Mouse (Mus musculus) heart, adult 9 months (tissue): Measurements from ENCODE around the gene Nagk.
"Not testable (repeated sequence)": the region's sequence is repeated elsewhere in the genome, so short reads cannot be mapped to it uniquely, and the experiment has no call there.

Experiments
- DNase-seq, 2 experiments: peaks; one replicate each; pipeline ENCODE4 v3.0.0; 2022; ENCODE audit warnings: low spot score in 2 of 2

The Nagk gene

GRCm38 (mm10) chr6:83815801-83816200, 21.0 kb downstream of the Nagk start:
- no peak for DNase-seq

DNA sequence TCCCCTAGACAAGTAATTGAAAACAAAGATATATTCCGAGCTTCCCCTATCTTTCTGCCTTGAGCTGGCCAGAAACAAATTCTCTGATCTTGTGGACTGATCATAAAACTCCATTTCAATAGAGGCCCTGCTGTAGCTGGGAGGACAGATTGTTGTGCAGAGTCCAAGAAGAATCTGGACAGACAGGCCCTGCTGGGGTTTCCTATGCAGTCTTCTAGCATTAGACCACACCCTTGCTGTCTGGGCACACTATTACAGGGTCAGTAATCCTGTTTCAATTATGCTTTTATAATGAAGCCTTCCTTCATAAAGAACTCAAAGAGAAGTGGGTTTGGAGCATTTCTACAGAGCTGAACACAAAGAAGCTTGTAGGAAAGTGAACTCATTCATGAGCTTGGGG, 24.2 kb downstream of the Nagk start:
- no peak for DNase-seq

- DNase-seq: no peak
Observed at GRCm38 (mm10) chr6:83820727-83821515, 26.1 kb downstream of the Nagk start.

DNA sequence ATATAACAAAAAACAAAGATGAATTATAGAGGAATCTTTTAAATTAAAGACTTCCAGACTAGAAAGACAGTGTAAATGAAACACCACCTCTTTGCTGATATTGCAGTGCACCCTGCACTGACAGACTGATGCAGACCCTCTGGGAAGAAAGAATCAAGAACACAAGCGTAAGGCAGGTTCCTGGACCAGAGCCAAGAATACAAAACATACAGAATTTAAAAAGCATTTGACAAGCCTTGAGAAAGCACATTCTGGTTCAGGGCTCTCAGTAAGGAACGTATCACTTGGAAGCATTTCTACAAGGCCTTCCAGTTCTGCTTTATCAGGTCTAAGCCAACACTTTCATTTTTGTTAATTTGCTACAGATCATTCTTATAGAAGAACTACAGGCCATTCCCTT, 27.1 kb downstream of the Nagk start:
- DNase-seq: no peak

DNA sequence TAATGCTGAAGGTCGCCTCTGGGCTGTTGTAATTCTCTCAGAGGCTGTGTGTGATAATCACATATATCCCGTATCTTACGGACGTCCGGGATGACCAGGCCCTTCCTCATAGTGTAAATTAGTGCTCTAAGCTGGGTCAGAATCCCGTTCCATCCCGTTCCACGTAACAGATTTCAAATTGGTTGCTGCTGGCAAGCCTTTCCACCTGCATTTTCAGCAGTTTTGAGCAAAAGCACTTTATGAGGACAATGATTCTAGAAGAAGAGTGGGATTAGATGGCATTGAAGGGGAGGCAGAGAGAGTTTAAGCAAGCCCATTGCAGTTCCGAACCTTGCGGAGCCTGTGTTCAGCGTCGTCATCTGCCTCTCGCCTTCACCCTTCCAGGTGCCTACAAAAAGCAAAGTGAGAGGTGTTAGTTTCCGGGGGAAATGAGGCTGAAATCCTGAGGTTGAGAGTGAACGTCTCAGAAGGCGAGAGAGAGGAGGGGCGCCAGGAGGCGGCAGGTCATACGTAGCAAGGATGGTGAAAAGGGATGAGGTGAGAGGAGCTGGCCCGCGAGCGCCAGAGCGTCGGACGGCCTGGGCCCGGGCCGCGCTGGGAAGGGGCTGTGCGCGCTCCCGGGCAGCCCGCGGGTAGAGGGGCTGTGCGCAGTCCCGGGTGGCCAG, 36.3 kb downstream of the Nagk start:
- DNase-seq: no peak

- DNase-seq: peak; percentile 99 to 100
Observed at GRCm38 (mm10) chr6:83831606-83832123, 36.9 kb downstream of the Nagk start, which contains the start of gene Paip2b. Paip2b (minus strand) TSS chr6:83831741.

DNA sequence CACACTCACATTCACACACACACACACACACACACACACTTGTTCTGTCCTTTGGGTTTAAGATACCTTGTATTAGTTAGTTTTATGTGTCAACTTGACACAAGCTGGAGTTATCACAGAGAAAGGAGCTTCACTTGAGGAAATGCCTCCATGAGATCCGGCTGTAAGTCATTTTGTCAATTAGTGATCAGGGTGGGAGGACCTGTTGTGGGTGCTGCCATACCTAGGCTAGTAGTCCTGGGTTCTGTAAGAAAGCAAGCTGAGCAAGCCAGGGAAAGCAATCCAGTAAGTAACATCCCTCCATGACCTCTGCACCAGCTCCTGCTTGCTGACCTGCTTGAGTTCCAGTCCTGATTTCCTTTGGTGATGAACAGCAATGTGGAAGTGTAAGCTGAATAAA, 37.6 kb downstream of the Nagk start:
- DNase-seq: not testable (repeated sequence)

- no peak for DNase-seq
Observed at GRCm38 (mm10) chr6:83836826-83837225, 42.0 kb downstream of the Nagk start.

- DNase-seq: no peak
Observed at GRCm38 (mm10) chr6:83838046-83838445, 43.3 kb downstream of the Nagk start.

DNA sequence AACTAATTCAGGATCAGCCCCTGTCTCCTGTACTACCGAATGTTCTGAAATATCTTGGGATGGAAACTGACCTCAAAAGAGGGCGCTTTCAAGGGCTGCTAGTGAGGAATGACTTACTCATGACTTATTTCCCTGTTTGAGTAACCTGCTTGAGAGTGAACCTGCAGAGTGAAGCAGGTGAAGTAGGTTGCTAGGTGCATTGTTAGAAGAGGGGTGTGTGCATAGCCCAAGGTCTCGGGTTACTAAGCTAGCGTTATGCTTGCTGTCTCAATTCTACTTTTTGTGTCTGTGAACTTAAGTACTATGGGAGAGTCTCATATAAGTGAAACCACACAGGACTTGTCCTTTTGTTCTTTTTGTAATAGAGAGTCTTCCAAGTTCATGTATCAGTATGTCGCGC, 45.3 kb downstream of the Nagk start:
- DNase-seq: no peak

- no peak for DNase-seq
Observed at GRCm38 (mm10) chr6:83844913-83845312, 50.1 kb downstream of the Nagk start.

DNA sequence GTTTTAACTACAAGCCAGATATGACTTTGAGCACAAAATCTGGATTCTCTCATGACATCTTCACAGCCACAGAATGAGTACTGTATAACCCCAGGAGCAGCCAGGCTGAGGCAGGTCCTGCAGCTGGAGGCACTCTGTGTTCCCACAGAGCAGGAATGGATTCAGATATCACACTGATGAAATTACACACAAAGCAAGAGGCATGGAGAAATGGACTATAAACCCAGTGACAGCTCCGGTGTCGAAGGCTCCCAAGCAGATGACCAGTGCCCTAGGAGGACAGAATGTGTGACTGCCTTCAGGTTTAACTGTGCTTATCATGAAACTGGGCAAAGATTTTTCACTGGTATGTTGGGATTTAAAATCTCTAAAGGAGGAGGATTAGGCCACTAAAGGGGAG, 51.4 kb downstream of the Nagk start:
- DNase-seq: no peak

DNA sequence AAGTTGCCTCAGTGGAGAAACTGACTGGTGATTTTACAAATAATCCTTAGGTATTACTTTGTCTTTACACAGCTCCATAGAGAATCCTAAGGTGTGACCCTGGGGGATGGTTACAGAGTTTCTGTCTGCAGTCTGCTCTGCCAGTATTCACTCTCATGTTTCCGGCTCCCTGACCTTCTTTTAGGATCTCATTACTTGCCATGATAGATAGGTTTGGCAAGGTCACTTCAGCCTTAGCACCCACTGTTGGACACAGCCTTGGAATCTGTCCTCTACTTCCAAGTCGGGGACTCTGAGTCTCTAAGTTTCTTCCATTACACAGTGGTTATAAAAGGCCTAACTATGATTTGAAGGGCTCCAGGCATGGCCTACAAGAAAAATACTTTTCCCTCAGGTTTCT, 54.7 kb downstream of the Nagk start:
- no peak for DNase-seq
